Mouse (Mus musculus) lung, postnatal 0 days (tissue): ENCODE measurements around the gene Rnf19b. TPM values are rescaled to one million over a fixed set of nuclear protein-coding genes. Genes with fewer than 3 reads are reported as not detected.

Source experiments
- ATAC-seq: fragments of 200-750 bp; cut with Nextera tagmentation; 2 replicates; pipeline ENCODE4 v1.8.0; 2017; ENCODE audit warnings: moderate library complexity
- DNase-seq: peaks from one replicate; pipeline ENCODE4 v3.0.0-alpha.2; 2016; ENCODE audit warnings: low spot score
- H3K27ac ChIP-seq: fragments of 300-500 bp; sonication (generic); 2 replicates; pipeline ENCODE4 v1.5.1; 2014; ENCODE audit warnings: antibody characterized with exemption, mild to moderate bottlenecking, low read length, mixed read lengths
- H3K27me3 ChIP-seq: fragments of 300-500 bp; sonication (generic); replicated peaks from 2 replicates; pipeline ENCODE4 v1.6.1; 2014; ENCODE audit warnings: low read length, mixed read lengths; ENCODE audit not compliant: insufficient read depth
- H3K36me3 ChIP-seq: fragments of 300-500 bp; sonication (generic); 2 replicates; pipeline ENCODE4 v1.6.1; 2014; ENCODE audit warnings: low read length, mixed read lengths; ENCODE audit not compliant: insufficient read depth
- H3K4me1 ChIP-seq: fragments of 300-500 bp; sonication (generic); 2 replicates; pipeline ENCODE4 v1.6.1; 2014; ENCODE audit warnings: antibody characterized with exemption, low read depth, low read length, mixed read lengths; ENCODE audit not compliant: insufficient read depth
- H3K4me2 ChIP-seq: fragments of 300-500 bp; sonication (generic); replicated peaks from 2 replicates; pipeline ENCODE4 v1.6.1; 2014; ENCODE audit warnings: low read depth, mild to moderate bottlenecking, low read length, moderate library complexity, mixed read lengths
- H3K4me3 ChIP-seq: fragments of 300-500 bp; sonication (generic); 2 replicates; pipeline ENCODE4 v1.5.1; 2014; ENCODE audit warnings: low read depth, low read length
- H3K9ac ChIP-seq: fragments of 300-500 bp; sonication (generic); replicated peaks from 2 replicates; pipeline ENCODE4 v1.6.1; 2014; ENCODE audit warnings: low read depth, mild to moderate bottlenecking
- H3K9me3 ChIP-seq: fragments of 300-500 bp; sonication (generic); 2 replicates; pipeline ENCODE4 v1.6.1; 2016; ENCODE audit warnings: low read length, mixed read lengths
- CTCF ChIP-seq: IDR thresholded peaks from 2 replicates; pipeline ENCODE4 v1.5.1; 2016; ENCODE audit warnings: antibody characterized with exemption, mild to moderate bottlenecking
- EP300 ChIP-seq: IDR thresholded peaks from 2 replicates; pipeline ENCODE4 v1.6.1; 2016; ENCODE audit warnings: antibody characterized with exemption, mild to moderate bottlenecking, control low read depth
- WGBS: fragments of 180-500 bp; shearing (Covaris S2); extraction: QIAGEN DNeasy Blood & Tissue Kit; methylation state at CpG from one replicate; pipeline ENCODE4 v1.1.7; 2014; 5-methylcytosine and 5-hydroxymethylcytosine counted together
- polyA plus RNA-seq: library from polyadenylated mRNA; unstranded; fragments of >200 nt; fragmentation: Nextera tagmentation; extraction: Ambion mirVana; gene quantifications from 2 replicates; pipeline ENCODE4 v1.2.1, GENCODE M21; 2015

Rnf19b gene
- polyA plus RNA-seq, 1 experiment from 2014 or later: 10.9 TPM

GRCm38 (mm10) chr4:129081939-129082338 lies 23.9 kb downstream of the Rnf19b start:
- no peaks in the 10 kb centered on the region for H3K9me3 ChIP-seq
- H3K9ac ChIP-seq: no peak overlapping the region
- no peak overlapping the region for H3K4me2 ChIP-seq
- WGBS: 36% methylated on average over 3 of the region's 3 CpGs
- H3K27ac ChIP-seq: no peak overlapping the region
- H3K4me3 ChIP-seq: no peak overlapping the region
- no peak for DNase-seq
- H3K36me3 ChIP-seq: peaks cover 29% of the 10 kb centered on the region
- 0 out of 2 replicates have a peak, but pooled peaks have one; percentile 13 for ATAC-seq
- H3K4me1 ChIP-seq: no peaks in the 10 kb centered on the region
- no peaks in the 10 kb centered on the region for H3K27me3 ChIP-seq
- TF ChIP-seq CTCF: no peak
- no peak for TF ChIP-seq EP300

DNA sequence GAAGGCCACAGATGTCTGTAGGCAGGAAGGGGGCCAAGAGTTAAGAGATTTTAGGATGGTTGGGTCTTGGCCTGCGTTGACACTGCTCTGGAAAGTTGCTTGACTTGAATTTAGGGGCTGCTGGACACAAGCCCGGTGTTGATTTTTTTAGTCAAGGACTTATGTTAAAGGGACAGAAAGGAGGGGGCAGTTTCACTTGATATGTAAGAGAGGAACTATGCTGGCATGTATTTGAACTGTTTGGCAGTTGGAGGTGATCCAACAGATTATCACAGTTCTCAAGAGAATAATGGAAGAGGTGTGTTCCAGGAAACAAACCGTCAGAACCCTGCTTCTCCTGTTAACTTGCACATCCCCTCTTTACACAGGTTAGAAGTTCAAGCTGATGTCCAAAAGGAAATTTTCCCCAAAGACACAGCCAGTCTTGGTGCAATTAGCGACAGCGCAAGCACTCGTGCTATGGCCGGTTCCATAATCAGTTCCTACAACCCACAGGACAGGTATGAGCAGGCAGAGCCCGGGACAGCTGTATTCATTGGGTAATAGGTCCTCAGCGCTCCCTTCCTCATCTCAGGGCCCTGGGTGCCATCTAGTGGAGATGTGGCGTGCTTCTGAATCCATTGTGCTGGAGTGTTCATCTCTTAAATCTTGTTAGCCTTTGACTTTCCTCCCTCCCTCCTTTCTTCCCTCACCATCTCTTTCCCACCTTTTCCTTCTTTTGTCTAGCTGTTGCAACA lies 24.5 kb downstream of the Rnf19b start:
- peak; percentile 85 for ATAC-seq
- Histone ChIP-seq H3K4me1 (no peaks in the 10 kb centered on the region), H3K4me3 (no peak overlapping the region), H3K4me2 (no peak overlapping the region), H3K27me3 (no peaks in the 10 kb centered on the region), H3K27ac (no peak overlapping the region), H3K9me3 (no peaks in the 10 kb centered on the region), H3K9ac (no peak overlapping the region), H3K36me3 (peaks cover 29% of the 10 kb centered on the region)
- DNase-seq: peak; percentile 92
- WGBS: 24% methylated on average over 10 of the region's 10 CpGs
- peak; percentile 91 for TF ChIP-seq CTCF
- TF ChIP-seq EP300: no peak

GRCm38 (mm10) chr4:129084896-129085295 lies 26.8 kb downstream of the Rnf19b start:
- WGBS: 92% methylated on average over 9 of the region's 9 CpGs
- Histone ChIP-seq H3K4me2 (no peak overlapping the region), H3K27ac (no peak overlapping the region), H3K4me3 (no peak overlapping the region), H3K9me3 (no peaks in the 10 kb centered on the region), H3K4me1 (no peaks in the 10 kb centered on the region), H3K27me3 (no peaks in the 10 kb centered on the region), H3K36me3 (peaks cover 11% of the 10 kb centered on the region; the same call in 1 of the 2 replicates), H3K9ac (no peak overlapping the region)
- no peak for ATAC-seq
- DNase-seq: no peak
- TF ChIP-seq CTCF (no peak), EP300 (no peak)

DNA sequence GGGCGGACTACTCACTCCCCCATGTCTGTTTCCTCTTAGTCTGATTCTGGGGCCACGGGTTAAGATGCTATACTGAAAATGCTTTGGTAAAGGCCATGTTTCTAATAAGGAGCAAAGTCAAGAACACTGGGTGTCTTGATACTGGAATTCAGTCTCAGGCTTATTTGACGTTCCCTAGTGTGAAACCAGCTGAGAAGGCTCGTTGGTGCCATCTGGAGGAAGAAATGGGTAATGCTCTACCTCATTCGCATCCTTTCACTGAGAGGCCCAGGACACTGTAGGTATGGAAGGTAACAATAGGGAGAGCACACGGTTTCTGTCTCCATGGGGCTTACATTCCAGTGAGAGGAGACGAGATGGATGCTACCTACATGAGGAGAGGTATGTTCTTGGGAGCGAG lies 28.0 kb downstream of the Rnf19b start:
- no peaks in the 10 kb centered on the region for H3K9me3 ChIP-seq
- H3K9ac ChIP-seq: no peak overlapping the region
- 26% methylated on average over 8 of the region's 8 CpGs for WGBS
- TF ChIP-seq CTCF (peak; percentile 97), EP300 (no peak)
- H3K4me2 ChIP-seq: no peak overlapping the region
- no peak overlapping the region for H3K27ac ChIP-seq
- H3K36me3 ChIP-seq: 0 out of 2 replicates have a peak, but pooled peaks cover under 1% of the 10 kb centered on the region
- H3K27me3 ChIP-seq: no peaks in the 10 kb centered on the region
- ATAC-seq (peak; percentile 38), DNase-seq (peak; percentile 81)
- no peak overlapping the region for H3K4me3 ChIP-seq
- no peaks in the 10 kb centered on the region for H3K4me1 ChIP-seq

DNA sequence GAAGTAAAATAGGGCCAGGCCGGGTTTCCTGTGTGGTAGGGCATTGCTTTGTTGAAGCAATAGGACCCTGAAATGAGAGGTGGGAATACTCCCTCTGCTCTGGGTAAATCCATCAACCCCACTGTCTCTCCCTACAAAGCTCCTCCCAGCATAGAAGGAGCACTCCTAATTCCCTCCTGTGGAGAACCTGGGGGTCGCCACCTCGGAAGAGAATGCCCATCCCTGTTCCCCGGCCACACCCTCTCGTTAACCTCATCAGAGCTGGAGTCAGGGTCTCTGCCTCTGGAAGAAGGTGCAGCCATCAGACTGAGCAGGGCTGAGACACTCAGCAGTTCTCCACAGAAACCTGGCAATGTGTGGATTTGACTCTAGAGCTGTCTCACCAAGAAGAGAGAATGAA lies 29.8 kb downstream of the Rnf19b start:
- TF ChIP-seq EP300: no peak
- Histone ChIP-seq H3K9ac (no peak overlapping the region), H3K27me3 (no peaks in the 10 kb centered on the region), H3K4me1 (no peaks in the 10 kb centered on the region), H3K27ac (no peak overlapping the region), H3K4me3 (no peak overlapping the region), H3K9me3 (no peaks in the 10 kb centered on the region), H3K36me3 (no peaks in the 10 kb centered on the region), H3K4me2 (no peak overlapping the region)
- ATAC-seq (no peak), DNase-seq (no peak)
- WGBS: 43% methylated on average over 5 of the region's 5 CpGs

DNA sequence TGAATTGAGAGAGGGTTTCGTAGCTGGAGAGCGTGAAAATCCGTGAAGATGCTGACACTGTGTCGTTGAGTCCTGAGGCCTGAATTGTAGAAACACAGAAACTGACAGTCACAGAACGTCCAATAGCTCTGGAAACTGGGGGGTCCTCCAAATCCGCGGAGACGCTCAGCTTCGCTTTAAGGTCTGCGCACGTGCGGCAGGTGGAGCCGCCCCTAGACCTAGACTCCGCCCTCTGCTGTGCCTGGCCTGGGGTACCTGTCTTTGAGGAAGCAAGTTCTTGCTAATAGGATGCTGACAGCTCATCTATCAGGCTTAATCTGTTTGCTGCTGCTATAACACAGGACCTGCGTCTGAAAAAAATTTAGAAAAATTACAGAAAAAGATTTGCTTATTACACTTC lies 37.2 kb downstream of the Rnf19b start:
- WGBS: 17% methylated on average over 15 of the region's 15 CpGs
- DNase-seq (no peak), ATAC-seq (no peak)
- no peaks in the 10 kb centered on the region for H3K27me3 ChIP-seq
- no peak overlapping the region for H3K27ac ChIP-seq
- H3K4me3 ChIP-seq: no peak overlapping the region
- H3K9me3 ChIP-seq: no peaks in the 10 kb centered on the region
- H3K36me3 ChIP-seq: no peaks in the 10 kb centered on the region
- TF ChIP-seq CTCF: no peak
- TF ChIP-seq EP300: no peak
- no peaks in the 10 kb centered on the region for H3K4me1 ChIP-seq
- H3K9ac ChIP-seq: no peak overlapping the region
- no peak overlapping the region for H3K4me2 ChIP-seq
